Mouse (Mus musculus): ENCODE results near the gene Ceacam16. TPM values are rescaled to one million over a fixed set of nuclear protein-coding genes. Genes with fewer than 3 reads are reported as not detected.
A peak's percentile ranks its signal among the peaks of the same experiment; 100 is the strongest.

The Ceacam16 gene
- polyA plus RNA-seq, 1 experiment = 1.3 TPM

- Histone ChIP-seq H3K4me1 (ENCODE audit: control insufficient read depth, insufficient read depth, insufficient read length, low read length) (peaks cover 47% of the 10 kb centered on the region), H3K36me3 (ENCODE audit: control insufficient read depth, insufficient read depth, low read length) (peaks cover 12% of the 10 kb centered on the region), H3K4me3 (ENCODE audit: low read depth, low read length) (peak within 1 kb of the TSS; percentile 75), H3K27ac (ENCODE audit: insufficient read depth, low read depth, low read length) (peak within 1 kb of the TSS; percentile 97), H3K27me3 (ENCODE audit: control insufficient read depth, insufficient read depth, low read length) (no peaks in the 10 kb centered on the region)
- WGBS = under 1% methylated on average over 42 of the region's 42 CpGs
- TF ChIP-seq CTCF (IDR thresholded peaks at IDR 0.05; ENCODE audit: extremely low read depth, insufficient read length, insufficient replicate concordance, low read depth, low read length) (no peak), POLR2A (IDR thresholded peaks at IDR 0.05; ENCODE audit: low read depth, low read length) (peak; percentile 42; the same call in 1 of the 2 replicates)
These were observed 38.5 kb downstream of the Ceacam16 start, which contains the start of gene Bcl3 for GRCm38 (mm10) chr7:19822604-19823058. Gene Bcl3 (minus strand): TSS chr7:19822770.

- 3% methylated on average over 20 of the region's 20 CpGs for WGBS
- H3K27ac ChIP-seq (ENCODE audit: insufficient read depth, low read depth, low read length) = peak overlapping the region; percentile 91
- TF ChIP-seq POLR2A (IDR thresholded peaks at IDR 0.05; ENCODE audit: low read depth, low read length) (no peak), CTCF (IDR thresholded peaks at IDR 0.05; ENCODE audit: extremely low read depth, insufficient read length, insufficient replicate concordance, low read depth, low read length) (no peak)
- peak overlapping the region; percentile 75 for H3K4me3 ChIP-seq (ENCODE audit: low read depth, low read length)
- peaks cover 50% of the 10 kb centered on the region for H3K4me1 ChIP-seq (ENCODE audit: control insufficient read depth, insufficient read depth, insufficient read length, low read length)
- H3K27me3 ChIP-seq (ENCODE audit: control insufficient read depth, insufficient read depth, low read length) = no peaks in the 10 kb centered on the region
- H3K36me3 ChIP-seq (ENCODE audit: control insufficient read depth, insufficient read depth, low read length) = peaks cover 12% of the 10 kb centered on the region
These were observed 38.9 kb downstream of the Ceacam16 start for GRCm38 (mm10) chr7:19822193-19822592.

DNA sequence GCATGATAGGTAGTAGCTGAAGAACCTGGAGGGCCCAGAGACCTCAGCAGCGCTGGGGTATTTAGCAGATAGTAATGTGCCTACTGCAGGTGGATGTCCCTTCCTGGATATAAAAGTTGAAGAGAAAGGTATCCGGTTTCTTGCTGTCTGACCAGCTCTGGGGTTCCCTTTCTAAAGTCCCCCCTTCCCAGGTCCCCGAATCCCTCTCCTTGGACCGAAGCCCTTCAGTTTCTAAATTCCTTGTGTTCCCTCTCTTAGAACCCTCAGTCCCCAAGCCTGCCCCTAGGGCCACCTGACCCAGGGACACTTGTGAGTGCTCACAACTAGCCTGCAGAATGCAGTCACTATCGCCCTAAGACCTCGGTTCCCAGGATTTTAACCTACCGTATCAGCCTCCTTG is 39.5 kb downstream of the Ceacam16 start:
- TF ChIP-seq CTCF (IDR thresholded peaks at IDR 0.05; ENCODE audit: extremely low read depth, insufficient read length, insufficient replicate concordance, low read depth, low read length) (no peak), POLR2A (IDR thresholded peaks at IDR 0.05; ENCODE audit: low read depth, low read length) (no peak)
- peak overlapping the region; percentile 75 for H3K4me3 ChIP-seq (ENCODE audit: low read depth, low read length)
- H3K4me1 ChIP-seq (ENCODE audit: control insufficient read depth, insufficient read depth, insufficient read length, low read length) = peaks cover 49% of the 10 kb centered on the region

GRCm38 (mm10) chr7:19820347-19821048 is 40.6 kb downstream of the Ceacam16 start:
- H3K27ac ChIP-seq (ENCODE audit: insufficient read depth, low read depth, low read length) = no peak overlapping the region
- peak overlapping the region; percentile 27 for H3K4me3 ChIP-seq (ENCODE audit: low read depth, low read length)
- H3K36me3 ChIP-seq (ENCODE audit: control insufficient read depth, insufficient read depth, low read length) = peaks cover 12% of the 10 kb centered on the region
- WGBS = 87% methylated on average over 3 of the region's 3 CpGs
- peaks cover 50% of the 10 kb centered on the region for H3K4me1 ChIP-seq (ENCODE audit: control insufficient read depth, insufficient read depth, insufficient read length, low read length)
- no peaks in the 10 kb centered on the region for H3K27me3 ChIP-seq (ENCODE audit: control insufficient read depth, insufficient read depth, low read length)
- TF ChIP-seq CTCF (IDR thresholded peaks at IDR 0.05; ENCODE audit: extremely low read depth, insufficient read length, insufficient replicate concordance, low read depth, low read length) = no peak
- TF ChIP-seq POLR2A (IDR thresholded peaks at IDR 0.05; ENCODE audit: low read depth, low read length) = no peak

More for the DNA sequence above, 39.5 kb downstream of the Ceacam16 start:
- peak overlapping the region; percentile 91 for H3K27ac ChIP-seq (ENCODE audit: insufficient read depth, low read depth, low read length)
- 43% methylated on average over 7 of the region's 7 CpGs for WGBS
- no peaks in the 10 kb centered on the region for H3K27me3 ChIP-seq (ENCODE audit: control insufficient read depth, insufficient read depth, low read length)
- peaks cover 12% of the 10 kb centered on the region for H3K36me3 ChIP-seq (ENCODE audit: control insufficient read depth, insufficient read depth, low read length)

- Histone ChIP-seq H3K27ac (ENCODE audit: insufficient read depth, low read depth, low read length) (peak overlapping the region; percentile 90), H3K4me3 (ENCODE audit: low read depth, low read length) (no peak overlapping the region; the same call in 1 of the 2 replicates), H3K36me3 (ENCODE audit: control insufficient read depth, insufficient read depth, low read length) (peaks cover 26% of the 10 kb centered on the region), H3K27me3 (ENCODE audit: control insufficient read depth, insufficient read depth, low read length) (no peaks in the 10 kb centered on the region), H3K4me1 (ENCODE audit: control insufficient read depth, insufficient read depth, insufficient read length, low read length) (peaks cover 38% of the 10 kb centered on the region)
- WGBS = 44% methylated on average over 7 of the region's 7 CpGs
- TF ChIP-seq CTCF (IDR thresholded peaks at IDR 0.05; ENCODE audit: extremely low read depth, insufficient read length, insufficient replicate concordance, low read depth, low read length) (no peak), POLR2A (IDR thresholded peaks at IDR 0.05; ENCODE audit: low read depth, low read length) (no peak)
These were observed 42.2 kb downstream of the Ceacam16 start for GRCm38 (mm10) chr7:19818875-19819274.

GRCm38 (mm10) chr7:19818440-19818839 is 42.7 kb downstream of the Ceacam16 start:
- TF ChIP-seq CTCF (IDR thresholded peaks at IDR 0.05; ENCODE audit: extremely low read depth, insufficient read length, insufficient replicate concordance, low read depth, low read length) (no peak), POLR2A (IDR thresholded peaks at IDR 0.05; ENCODE audit: low read depth, low read length) (no peak)
- H3K4me1 ChIP-seq (ENCODE audit: control insufficient read depth, insufficient read depth, insufficient read length, low read length) = peaks cover 33% of the 10 kb centered on the region
- peak overlapping the region; percentile 90 for H3K27ac ChIP-seq (ENCODE audit: insufficient read depth, low read depth, low read length)
- no peaks in the 10 kb centered on the region for H3K27me3 ChIP-seq (ENCODE audit: control insufficient read depth, insufficient read depth, low read length)
- WGBS = 46% methylated on average over 5 of the region's 5 CpGs
- no peak overlapping the region; the same call in 1 of the 2 replicates for H3K4me3 ChIP-seq (ENCODE audit: low read depth, low read length)
- H3K36me3 ChIP-seq (ENCODE audit: control insufficient read depth, insufficient read depth, low read length) = peaks cover 29% of the 10 kb centered on the region

GRCm38 (mm10) chr7:19817382-19818105 is 43.6 kb downstream of the Ceacam16 start:
- Histone ChIP-seq H3K27me3 (ENCODE audit: control insufficient read depth, insufficient read depth, low read length) (no peaks in the 10 kb centered on the region), H3K4me1 (ENCODE audit: control insufficient read depth, insufficient read depth, insufficient read length, low read length) (peaks cover 29% of the 10 kb centered on the region), H3K4me3 (ENCODE audit: low read depth, low read length) (peak overlapping the region; percentile 65), H3K36me3 (ENCODE audit: control insufficient read depth, insufficient read depth, low read length) (peaks cover 32% of the 10 kb centered on the region), H3K27ac (ENCODE audit: insufficient read depth, low read depth, low read length) (peak overlapping the region; percentile 90)
- TF ChIP-seq POLR2A (IDR thresholded peaks at IDR 0.05; ENCODE audit: low read depth, low read length) = peak; percentile 33; the same call in 1 of the 2 replicates
- TF ChIP-seq CTCF (IDR thresholded peaks at IDR 0.05; ENCODE audit: extremely low read depth, insufficient read length, insufficient replicate concordance, low read depth, low read length) = no peak
- WGBS = 17% methylated on average over 15 of the region's 15 CpGs
